Mouse (Mus musculus) hindbrain, embryonic 16.5 days (tissue): ENCODE measurements around the gene Tbpl2. TPM values are rescaled to one million over a fixed set of nuclear protein-coding genes. Genes with fewer than 3 reads are reported as not detected.

Experiments used
- ATAC-seq: fragments of 200-750 bp; cut with Nextera tagmentation; 2 replicates; pipeline ENCODE4 v1.8.0; 2017; ENCODE audit warnings: moderate TSS enrichment, moderate library complexity
- H3K27ac ChIP-seq: fragments of 300-500 bp; sonication (generic); 2 replicates; pipeline ENCODE4 v1.5.1; 2014; ENCODE audit warnings: low read depth, mild to moderate bottlenecking, control low read depth, low read length, moderate library complexity
- H3K27me3 ChIP-seq: fragments of 300-500 bp; sonication (generic); replicated peaks from 2 replicates; pipeline ENCODE4 v1.6.1; 2014; ENCODE audit warnings: low read length; ENCODE audit not compliant: control insufficient read depth, insufficient read depth
- H3K36me3 ChIP-seq: fragments of 300-500 bp; sonication (generic); 2 replicates; pipeline ENCODE4 v1.6.1; 2014; ENCODE audit warnings: mild to moderate bottlenecking, low read length, moderate library complexity, mixed read lengths; ENCODE audit not compliant: control insufficient read depth, insufficient read depth
- H3K4me1 ChIP-seq: fragments of 300-500 bp; sonication (generic); 2 replicates; pipeline ENCODE4 v1.6.1; 2014; ENCODE audit warnings: low read depth, low read length; ENCODE audit not compliant: control insufficient read depth, insufficient read depth
- H3K4me2 ChIP-seq: fragments of 300-500 bp; sonication (generic); 2 replicates; pipeline ENCODE4 v1.6.1; 2014; ENCODE audit warnings: mild to moderate bottlenecking, low read length, control low read depth, moderate library complexity
- H3K4me3 ChIP-seq: fragments of 300-500 bp; sonication (generic); 2 replicates; pipeline ENCODE4 v1.5.1; 2014; ENCODE audit warnings: mild to moderate bottlenecking, low read length, control low read depth, moderate library complexity
- H3K9ac ChIP-seq: fragments of 300-500 bp; sonication (generic); 2 replicates; pipeline ENCODE4 v1.6.1; 2014; ENCODE audit warnings: low read depth, mild to moderate bottlenecking, control low read depth, low read length, moderate library complexity
- H3K9me3 ChIP-seq: fragments of 300-500 bp; sonication (generic); 2 replicates; pipeline ENCODE4 v1.6.1; 2014; ENCODE audit warnings: mild to moderate bottlenecking, low read length, moderate library complexity; ENCODE audit not compliant: control insufficient read depth
- WGBS: fragments of 180-500 bp; shearing (Covaris S2); extraction: QIAGEN DNeasy Blood & Tissue Kit; methylation state at CpG from one replicate; pipeline ENCODE4 v1.1.7; 2014; 5-methylcytosine and 5-hydroxymethylcytosine counted together
- polyA plus RNA-seq: library from polyadenylated mRNA; unstranded; fragments of >200 nt; fragmentation: Nextera tagmentation; extraction: Ambion mirVana; gene quantifications from 2 replicates; pipeline ENCODE4 v1.2.1, GENCODE M21; 2015

Tbpl2 gene
- polyA plus RNA-seq, 1 experiment from 2014 or later, result not detected

- no peaks in the 10 kb centered on the region for H3K27me3 ChIP-seq
- ATAC-seq, result peak; percentile 43
- H3K4me1 ChIP-seq, result peaks cover 3% of the 10 kb centered on the region; the same call in 1 of the 2 replicates
- H3K36me3 ChIP-seq, result no peaks in the 10 kb centered on the region
- H3K4me2 ChIP-seq, result peak overlapping the region; percentile 70
- H3K4me3 ChIP-seq, result peak overlapping the region; percentile 49
- H3K27ac ChIP-seq, result peak overlapping the region; percentile 85
- 19% methylated on average over 6 of the region's 6 CpGs for WGBS
- no peaks in the 10 kb centered on the region for H3K9me3 ChIP-seq
- H3K9ac ChIP-seq, result peak overlapping the region; percentile 67
Observed at GRCm38 (mm10) chr2:24047551-24048479, 48.6 kb downstream of the Tbpl2 start.

- ATAC-seq, result no peak
- Histone ChIP-seq H3K27me3 (no peaks in the 10 kb centered on the region), H3K36me3 (no peaks in the 10 kb centered on the region), H3K9ac (no peak overlapping the region), H3K4me2 (no peak overlapping the region), H3K27ac (no peak overlapping the region), H3K9me3 (no peaks in the 10 kb centered on the region), H3K4me1 (peaks cover 3% of the 10 kb centered on the region; the same call in 1 of the 2 replicates), H3K4me3 (no peak overlapping the region)
- 89% methylated on average over 1 of the region's 1 CpGs for WGBS
Observed at GRCm38 (mm10) chr2:24042901-24043300, 53.5 kb downstream of the Tbpl2 start.

- Histone ChIP-seq H3K4me3 (no peak overlapping the region), H3K4me2 (no peak overlapping the region), H3K9ac (no peak overlapping the region), H3K9me3 (no peaks in the 10 kb centered on the region), H3K36me3 (no peaks in the 10 kb centered on the region), H3K27ac (no peak overlapping the region), H3K4me1 (no peaks in the 10 kb centered on the region), H3K27me3 (no peaks in the 10 kb centered on the region)
- WGBS, result 90% methylated on average over 1 of the region's 1 CpGs
- ATAC-seq, result no peak
Observed at GRCm38 (mm10) chr2:24040531-24040930, 55.9 kb downstream of the Tbpl2 start.

Other genes with a start within 250 kb of the Tbpl2 start
- 14.5 and 20.9 TPM in 2 replicates for gene Hnmt, start 47.2 kb downstream of the Tbpl2 start, polyA plus RNA-seq
- gene Il1f8, start 56.6 kb upstream of the Tbpl2 start, polyA plus RNA-seq, result not detected in 2 replicates
- not detected in 2 replicates for gene Il1f9, start 89.9 kb upstream of the Tbpl2 start, polyA plus RNA-seq
- gene Il1f6, start 118.8 kb upstream of the Tbpl2 start, polyA plus RNA-seq, result not detected in 2 replicates
- gene Il1f5, start 180.4 kb upstream of the Tbpl2 start, polyA plus RNA-seq, result not detected in 2 replicates
- not detected in 2 replicates for gene Il1f10, start 194.6 kb upstream of the Tbpl2 start, polyA plus RNA-seq
- gene Il1rn, start 240.3 kb upstream of the Tbpl2 start, polyA plus RNA-seq, result 0.08 TPM in 1 of 2 replicates, not detected in the other